Comparison of ENCODE assay signal across 8 mouse cellular contexts in the genomic region with DNA sequence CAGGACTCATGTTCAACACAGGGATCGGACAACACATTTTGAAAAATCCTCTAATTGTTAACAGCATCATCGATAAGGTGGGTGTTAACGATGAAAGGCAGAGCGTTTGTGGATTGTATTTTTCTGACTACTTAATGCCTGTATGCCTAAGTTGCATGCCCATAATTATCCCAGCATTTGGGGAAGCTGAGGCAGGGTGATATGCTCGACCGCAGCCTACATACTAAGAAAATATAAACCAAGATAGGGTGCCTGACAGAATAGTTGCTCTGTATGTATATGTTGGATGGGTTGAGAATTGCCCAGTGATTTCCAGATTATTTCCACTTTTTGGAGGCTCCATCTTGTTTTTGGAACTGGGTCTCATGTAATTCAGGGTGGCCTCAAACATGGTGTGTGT. TPM values are rescaled to one million over a fixed set of nuclear protein-coding genes. Genes with fewer than 3 reads are reported as not detected.
DNase-seq lines count a peak whose midpoint lies in the region; ATAC-seq lines count a peak whose summit lies in the region.

No protein-coding gene starts in this region.

- peaks cover 6% of the 10 kb centered on the region; the same call in 1 of the 2 replicates for H3K4me1 ChIP-seq in kidney, embryonic 14.5 days (ENCODE audit: control insufficient read depth, insufficient read depth, low read length)
- peaks cover 5% of the 10 kb centered on the region; the same call in 1 of the 2 replicates for H3K4me1 ChIP-seq in brown adipose tissue, adult 24 weeks (ENCODE audit: control insufficient read depth, insufficient read depth, insufficient read length, low read length)
- peaks cover 19% of the 10 kb centered on the region for H3K4me1 ChIP-seq in hindbrain, embryonic 15.5 days (replicated peaks)
- peaks cover 19% of the 10 kb centered on the region for H3K4me1 ChIP-seq in midbrain, embryonic 15.5 days

- intact Hi-C loops in left cerebral cortex, postnatal 25 days (cut with DNase I) = no loop called here

- no peak for DNase-seq in kidney, postnatal 36 days
- DNase-seq in urinary bladder, postnatal 14 days (ENCODE audit: low spot score) = no peak
- no peak for DNase-seq in embryo, embryonic 9.5 days (ENCODE audit: extremely low spot score)
- DNase-seq in left cerebral cortex, postnatal 25 days (ENCODE audit: low spot score in 2 of 2) = no peak

- H3K9me3 ChIP-seq in kidney, embryonic 14.5 days (ENCODE audit: control insufficient read depth, low read length) = no peaks in the 10 kb centered on the region
- H3K9me3 ChIP-seq in hindbrain, embryonic 15.5 days = no peaks in the 10 kb centered on the region
- no peaks in the 10 kb centered on the region for H3K9me3 ChIP-seq in midbrain, embryonic 15.5 days

- peak overlapping the region; percentile 85 for H3K4me3 ChIP-seq in kidney, embryonic 14.5 days (ENCODE audit: low read length)
- H3K4me3 ChIP-seq in brown adipose tissue, adult 24 weeks (ENCODE audit: insufficient read depth, low read depth, low read length) = peak overlapping the region; percentile 91
- H3K4me3 ChIP-seq in hindbrain, embryonic 15.5 days = peak overlapping the region; percentile 95
- H3K4me3 ChIP-seq in midbrain, embryonic 15.5 days = peak overlapping the region; percentile 67

- no peaks in the 10 kb centered on the region for H3K27me3 ChIP-seq in kidney, embryonic 14.5 days (ENCODE audit: control insufficient read depth, insufficient read depth, low read length)
- no peaks in the 10 kb centered on the region for H3K27me3 ChIP-seq in hindbrain, embryonic 15.5 days
- no peaks in the 10 kb centered on the region for H3K27me3 ChIP-seq in midbrain, embryonic 15.5 days (replicated peaks)

- 5% methylated on average over 6 of the region's 6 CpGs for WGBS in kidney, embryonic 14.5 days
- WGBS in hindbrain, embryonic 15.5 days = 5% methylated on average over 6 of the region's 6 CpGs
- WGBS in midbrain, embryonic 15.5 days = 5% methylated on average over 6 of the region's 6 CpGs

- peak overlapping the region; percentile 90 for H3K9ac ChIP-seq in kidney, embryonic 14.5 days (ENCODE audit: low read depth, low read length)
- peak overlapping the region; percentile 94 for H3K9ac ChIP-seq in hindbrain, embryonic 15.5 days
- H3K9ac ChIP-seq in midbrain, embryonic 15.5 days = peak overlapping the region; percentile 68

- peak overlapping the region; percentile 65; the same call in 1 of the 2 replicates for H3K27ac ChIP-seq in kidney, embryonic 14.5 days (ENCODE audit: low read depth, low read length)
- no peak overlapping the region for H3K27ac ChIP-seq in brown adipose tissue, adult 24 weeks (replicated peaks; ENCODE audit: low read depth, low read length)
- H3K27ac ChIP-seq in hindbrain, embryonic 15.5 days (replicated peaks) = peak overlapping the region; percentile 87
- H3K27ac ChIP-seq in midbrain, embryonic 15.5 days = no peak overlapping the region

- peaks cover 29% of the 10 kb centered on the region for H3K36me3 ChIP-seq in kidney, embryonic 14.5 days (ENCODE audit: control insufficient read depth, insufficient read depth, low read length)
- peaks cover 25% of the 10 kb centered on the region for H3K36me3 ChIP-seq in hindbrain, embryonic 15.5 days
- H3K36me3 ChIP-seq in midbrain, embryonic 15.5 days (replicated peaks) = peaks cover 7% of the 10 kb centered on the region; the same call in 1 of the 2 replicates

- no peak for ATAC-seq in kidney, embryonic 14.5 days (ENCODE audit: low FRiP score, low TSS enrichment)
- ATAC-seq in hindbrain, embryonic 15.5 days (ENCODE audit: low FRiP score, low read depth) = no peak
- ATAC-seq in midbrain, embryonic 15.5 days (replicated peaks) = peak; percentile 12

- peak overlapping the region; percentile 73 for H3K4me2 ChIP-seq in kidney, embryonic 14.5 days (replicated peaks; ENCODE audit: low read depth, low read length)
- H3K4me2 ChIP-seq in hindbrain, embryonic 15.5 days = peak overlapping the region; percentile 72
- H3K4me2 ChIP-seq in midbrain, embryonic 15.5 days = peak overlapping the region; percentile 59

RNA-seq across cellular contexts. Expression of a gene that starts 0.7 kb away (rescaled TPM):
- polyA plus RNA-seq in kidney, embryonic 14.5 days (2014; fragmentation: Nextera tagmentation; extraction: Ambion mirVana) = 54.6 and 58.6 TPM in 2 replicates
- 4.8 and 5.6 TPM in 2 replicates for polyA plus RNA-seq in brown adipose tissue, adult 24 weeks (2012; ENCODE audit: insufficient read depth, insufficient read length, missing spikeins)
- polyA plus RNA-seq in hindbrain, embryonic 15.5 days (2015; fragmentation: Nextera tagmentation; extraction: Ambion mirVana) = 39.5 and 43.2 TPM in 2 replicates
- 37.2 and 37.8 TPM in 2 replicates for polyA plus RNA-seq in midbrain, embryonic 15.5 days (2015; fragmentation: Nextera tagmentation; extraction: Ambion mirVana)
- total RNA-seq in left cerebral cortex, postnatal 25 days (2021) = 10 to 100 TPM; 23.3 to 23.4 TPM

RNA-seq across cellular contexts. Expression of a gene that starts 10.8 kb away (rescaled TPM):
- 76.7 and 88.5 TPM in 2 replicates for polyA plus RNA-seq in kidney, embryonic 14.5 days (2014; fragmentation: Nextera tagmentation; extraction: Ambion mirVana)
- polyA plus RNA-seq in brown adipose tissue, adult 24 weeks (2012; ENCODE audit: insufficient read depth, insufficient read length, missing spikeins) = 17.1 and 19.2 TPM in 2 replicates
- polyA plus RNA-seq in hindbrain, embryonic 15.5 days (2015; fragmentation: Nextera tagmentation; extraction: Ambion mirVana) = 40.0 and 40.1 TPM in 2 replicates
- polyA plus RNA-seq in midbrain, embryonic 15.5 days (2015; fragmentation: Nextera tagmentation; extraction: Ambion mirVana) = 37.2 and 37.9 TPM in 2 replicates
- 10 to 100 TPM; 56.9 to 58.8 TPM for total RNA-seq in left cerebral cortex, postnatal 25 days (2021)

Comparison
In these comparisons a context has a peak if more than half of its experiments do, and no peak if none do; other contexts are left out.
1. H3K27ac ChIP-seq: peak in kidney, embryonic 14.5 days (single experiment) and hindbrain, embryonic 15.5 days (single experiment); none in brown adipose tissue, adult 24 weeks (single experiment) and midbrain, embryonic 15.5 days (single experiment).
2. Peak in every context shown above with its lines, with median percentiles within 50 percentile points of each other: H3K4me2 ChIP-seq, H3K4me3 ChIP-seq and H3K9ac ChIP-seq.